In the genomic region with DNA sequence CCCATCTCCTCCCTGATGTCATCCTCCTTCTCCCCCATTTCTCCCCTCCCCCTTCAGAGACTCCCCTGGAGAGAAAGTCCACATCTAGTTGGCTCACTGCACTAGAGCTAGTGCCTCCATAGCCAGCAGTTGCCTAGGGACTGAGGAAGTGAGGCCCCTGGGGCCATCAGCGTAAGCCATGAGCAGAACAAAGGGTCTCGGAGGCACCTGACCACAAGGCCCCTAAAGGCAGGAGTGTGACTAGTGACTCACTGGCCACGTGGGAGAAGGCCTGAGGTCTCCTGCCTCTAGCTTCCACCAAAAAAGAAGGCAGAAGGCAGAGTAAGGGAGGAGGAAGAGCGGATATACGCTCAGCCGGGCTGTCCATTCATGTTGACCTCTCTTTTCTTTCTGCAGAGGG, we compare ENCODE assay signal across 15 mouse cellular contexts. TPM values are rescaled to one million over a fixed set of nuclear protein-coding genes. Genes with fewer than 3 reads are reported as not detected.
A peak's percentile ranks its signal among the peaks of the same experiment; 100 is the strongest.
DNase-seq lines count a peak whose midpoint lies in the region; TF ChIP-seq lines count a peak whose summit lies in the region.
"Had no signal": no experiment of that assay in that cellular context is flagged by ENCODE, and none has a peak within 500 bp of the region (broad histone marks: within the 10 kb centered on the region; RNA-seq: fewer than 3 reads in every experiment).

No protein-coding gene starts in this region.

- no peak overlapping the region for H3K4me2 ChIP-seq in CH12.LX (ENCODE audit: insufficient read depth, low read depth, poor library complexity, severe bottlenecking)
- H3K4me2 ChIP-seq: heart, embryonic 13.5 days; limb, embryonic 13.5 days had no signal

- DNase-seq in layer of hippocampus, adult 2 months (ENCODE audit: low spot score in 2 of 2) = no peak
- DNase-seq in layer of hippocampus, adult 18-20 months (ENCODE audit: low spot score in 2 of 2) = no peak
- DNase-seq in 3T3-L1 (ENCODE audit: low read depth, low spot score) = peak; percentile 51
- no peak for DNase-seq in CH12.LX (ENCODE audit: extremely low read depth)
- no peak for DNase-seq in limb, embryonic 10.5 days (ENCODE audit: low spot score)
- DNase-seq in left cerebral cortex, postnatal 14 days (ENCODE audit: low spot score in 2 of 2) = no peak
- DNase-seq in left cerebral cortex, adult 18-20 months (ENCODE audit: low spot score in 2 of 2) = no peak
- DNase-seq: adrenal gland, postnatal 36 days; cerebellum, adult 18-20 months; heart, postnatal 36 days; kidney, adult 8-10 months; kidney, postnatal 36 days; thymus, postnatal 25 days had no signal

- H3K9ac ChIP-seq in CH12.LX (ENCODE audit: insufficient read depth, low read depth) = no peak overlapping the region
- H3K9ac ChIP-seq: limb, embryonic 13.5 days had no signal

- no peaks in the 10 kb centered on the region for H3K79me2 ChIP-seq in CH12.LX (replicated peaks; ENCODE audit: control insufficient read depth, extremely low read depth, insufficient read depth, poor library complexity, severe bottlenecking)

- intact Hi-C loops in left cerebral cortex, postnatal 14 days (cut with DNase I) = no loop called here

- no peaks in the 10 kb centered on the region for H3K36me3 ChIP-seq in CH12.LX (replicated peaks in 1 of 2; ENCODE audit: control insufficient read depth in 1 of 2, insufficient read depth in 1 of 2, low read length in 1 of 2)
- H3K36me3 ChIP-seq in limb, embryonic 10.5 days = no peaks in the 10 kb centered on the region
- H3K36me3 ChIP-seq: heart, embryonic 13.5 days; limb, embryonic 13.5 days had no signal

- TF ChIP-seq EP300 in CH12.LX (IDR thresholded peaks at IDR 0.05; ENCODE audit: low read length) = no peak

- peak overlapping the region; percentile 59; the same call in 1 of the 2 replicates for H3K27ac ChIP-seq in layer of hippocampus, adult 2 months
- H3K27ac ChIP-seq in CH12.LX (ENCODE audit: insufficient read depth, low read depth) = no peak overlapping the region
- H3K27ac ChIP-seq in limb, embryonic 10.5 days = 0 out of 2 replicates have a peak overlapping the region, but pooled peaks have one; percentile 5
- H3K27ac ChIP-seq: heart, embryonic 13.5 days; limb, embryonic 13.5 days had no signal

- H3K9me3 ChIP-seq in CH12.LX (replicated peaks; ENCODE audit: low read length) = no peaks in the 10 kb centered on the region
- no peaks in the 10 kb centered on the region for H3K9me3 ChIP-seq in limb, embryonic 10.5 days (replicated peaks)
- H3K9me3 ChIP-seq: heart, embryonic 13.5 days; limb, embryonic 13.5 days had no signal

- no peak overlapping the region for H3K4me3 ChIP-seq in layer of hippocampus, adult 2 months
- H3K4me3 ChIP-seq in CH12.LX (replicated peaks in 1 of 3; ENCODE audit: low read depth in 2 of 3, low read length in 2 of 3, poor library complexity in 1 of 3) = no peak overlapping the region
- no peak overlapping the region for H3K4me3 ChIP-seq in limb, embryonic 10.5 days
- H3K4me3 ChIP-seq: heart, embryonic 13.5 days; limb, embryonic 13.5 days had no signal

- in situ Hi-C loops in CH12.LX (cut with MboI; ENCODE audit: low pct_ligation_motif_present, low pct_unique_long_range_greater_than_20kb, low sequenced_read_pairs) = no loop called here

- H3K4me1 ChIP-seq in CH12.LX (ENCODE audit: control insufficient read depth in 1 of 2, insufficient read depth in 2 of 2) = peaks cover 31 to 68% of the 10 kb centered on the region in 2 experiments
- peaks cover 68% of the 10 kb centered on the region for H3K4me1 ChIP-seq in limb, embryonic 10.5 days

- TF ChIP-seq CTCF in layer of hippocampus, adult 2 months (conservative IDR thresholded peaks at IDR 0.05) = no peak
- TF ChIP-seq CTCF in CH12.LX (conservative IDR thresholded peaks at IDR 0.05 in 1 of 2, IDR thresholded peaks at IDR 0.05 in 1 of 2; ENCODE audit: low read depth in 2 of 2, low read length in 2 of 2) = no peak

- WGBS in limb, embryonic 10.5 days = 76% methylated on average over 6 of the region's 6 CpGs

- TF ChIP-seq POLR2A in CH12.LX (IDR thresholded peaks at IDR 0.05; ENCODE audit: low read depth, low read length) = no peak

- no peaks in the 10 kb centered on the region for H3K27me3 ChIP-seq in CH12.LX (replicated peaks)
- H3K27me3 ChIP-seq in limb, embryonic 10.5 days (ENCODE audit: low read depth, poor library complexity, severe bottlenecking) = peaks cover 37% of the 10 kb centered on the region
- H3K27me3 ChIP-seq: limb, embryonic 13.5 days had no signal

- TF ChIP-seq RAD21 in CH12.LX (IDR thresholded peaks at IDR 0.05; ENCODE audit: low read depth, low read length) = no peak

- dilution Hi-C loops in CH12.LX (cut with MboI; ENCODE audit: extremely low pct_ligation_motif_present, extremely low pct_unique_long_range_greater_than_20kb, low sequenced_read_pairs) = no loop called here

TF ChIP-seq in CH12.LX, 34 proteins besides CTCF, POLR2A, EP300 and RAD21:
- TF ChIP-seq MYC (IDR thresholded peaks at IDR 0.05; ENCODE audit: low read depth, low read length) = no peak
- peak; percentile 72 for TF ChIP-seq BHLHE40 (IDR thresholded peaks at IDR 0.05; ENCODE audit: low read depth, low read length)

RNA-seq across cellular contexts. Expression of a gene that starts 25.5 kb away (rescaled TPM):
- 10 to 100 TPM; 26.5 to 28.1 TPM for total RNA-seq in layer of hippocampus, adult 2 months (2021)
- total RNA-seq in layer of hippocampus, adult 18-20 months (2021) = 10 to 100 TPM; 32.3 to 36.2 TPM
- total RNA-seq in CH12.LX (2012; rRNA removed) = 53.0 and 59.3 TPM in 2 replicates
- 47.7 and 54.2 TPM in 2 replicates for total RNA-seq in CH12.LX (2014; rRNA removed)
- 58.8 and 59.7 TPM in 2 replicates for polyA plus RNA-seq in CH12.LX (2012; ENCODE audit: insufficient read length, low read depth)
- 4.5 and 6.9 TPM in 2 replicates for polyA plus RNA-seq in limb, embryonic 10.5 days (2016; fragmentation: Nextera tagmentation; extraction: Ambion mirVana)
- total RNA-seq in left cerebral cortex, postnatal 14 days (2021) = 10 to 100 TPM; 36.8 to 37.1 TPM
- total RNA-seq in left cerebral cortex, adult 18-20 months (2021) = 10 to 100 TPM; 76.3 to 83.2 TPM
